Mouse (Mus musculus) right cerebral cortex, postnatal 14 days (tissue): ENCODE measurements at regions not wholly inside any gene's neighbourhood (a gene's known extent, or its start where the extent isn't known, plus 50 kb on each side); places are given as distances from the start of the nearest gene placed in this dataset.

Experiments used
- DNase-seq: peaks from one replicate; pipeline ENCODE4 v3.0.0; 2022

- no peak for DNase-seq
Measured at GRCm38 (mm10) chr6:100040459-100040984, 246.8 kb downstream of the Rybp start.

GRCm38 (mm10) chr6:100032701-100033100 is 254.6 kb downstream of the Rybp start:
- DNase-seq, result peak; percentile 15

- DNase-seq, result no peak
Measured at GRCm38 (mm10) chr6:100030522-100030921, 256.8 kb downstream of the Rybp start.

- DNase-seq, result no peak
Measured at GRCm38 (mm10) chr6:100030010-100030409, 257.3 kb downstream of the Rybp start.

GRCm38 (mm10) chr6:100027524-100027923 is 259.8 kb downstream of the Rybp start:
- DNase-seq, result no peak

- no peak for DNase-seq
Measured at GRCm38 (mm10) chr6:100025531-100025951, 261.7 kb downstream of the Rybp start.

GRCm38 (mm10) chr6:100023434-100024095 is 263.7 kb downstream of the Rybp start:
- DNase-seq, result no peak

- no peak for DNase-seq
Measured at GRCm38 (mm10) chr6:100019016-100019415, 268.3 kb downstream of the Rybp start.

- no peak for DNase-seq
Measured at GRCm38 (mm10) chr6:100013949-100014348, 273.3 kb downstream of the Rybp start.

- peak; percentile 34 for DNase-seq
Measured at GRCm38 (mm10) chr6:100011520-100012062, 275.7 kb downstream of the Rybp start.

GRCm38 (mm10) chr6:100010954-100011481 is 276.3 kb downstream of the Rybp start:
- DNase-seq, result no peak

- no peak for DNase-seq
Measured at GRCm38 (mm10) chr6:99999711-100000365, 273.6 kb upstream of the Prok2 start.

- no peak for DNase-seq
Measured at GRCm38 (mm10) chr6:99995970-99996956, 270.1 kb upstream of the Prok2 start.

GRCm38 (mm10) chr6:99994026-99994425 is 267.8 kb upstream of the Prok2 start:
- no peak for DNase-seq

- DNase-seq, result peak; percentile 73
Measured at GRCm38 (mm10) chr6:99991079-99991478, 264.9 kb upstream of the Prok2 start.

GRCm38 (mm10) chr6:99990604-99991003 is 264.4 kb upstream of the Prok2 start:
- no peak for DNase-seq

- no peak for DNase-seq
Measured at GRCm38 (mm10) chr6:99986449-99986848, 260.3 kb upstream of the Prok2 start.

GRCm38 (mm10) chr6:99985322-99985721 is 259.1 kb upstream of the Prok2 start:
- no peak for DNase-seq

- DNase-seq, result no peak
Measured at GRCm38 (mm10) chr6:99984856-99985224, 258.6 kb upstream of the Prok2 start.

- DNase-seq, result no peak
Measured at GRCm38 (mm10) chr6:99984057-99984855, 258.1 kb upstream of the Prok2 start.

- DNase-seq, result no peak
Measured at GRCm38 (mm10) chr6:99979614-99980013, 253.4 kb upstream of the Prok2 start.
